Mouse (Mus musculus) heart, postnatal 0 days (tissue): Measurements from ENCODE around the gene Aldh3a2. TPM values are rescaled to one million over a fixed set of nuclear protein-coding genes. Genes with fewer than 3 reads are reported as not detected.

Source experiments
- ATAC-seq: fragments of 200-750 bp; cut with Nextera tagmentation; 2 replicates; pipeline ENCODE4 v1.8.0; 2017; ENCODE audit warnings: low read depth, moderate number of reproducible peaks, moderate library complexity; ENCODE audit not compliant: insufficient read depth
- DNase-seq: peaks from one replicate; pipeline ENCODE4 v3.0.0-alpha.2; 2016; ENCODE audit warnings: low spot score
- H3K27ac ChIP-seq: fragments of 300-500 bp; sonication (generic); 2 replicates; pipeline ENCODE4 v1.5.1; 2014; ENCODE audit warnings: low read depth, mild to moderate bottlenecking
- H3K27me3 ChIP-seq: fragments of 300-500 bp; sonication (generic); 2 replicates; pipeline ENCODE4 v1.6.1; 2014; ENCODE audit warnings: low read length, mixed read lengths; ENCODE audit not compliant: control insufficient read depth, insufficient read depth
- H3K36me3 ChIP-seq: fragments of 300-500 bp; sonication (generic); replicated peaks from 2 replicates; pipeline ENCODE4 v1.6.1; 2014; ENCODE audit warnings: low read length, mixed read lengths; ENCODE audit not compliant: control insufficient read depth, insufficient read depth
- H3K4me1 ChIP-seq: fragments of 300-500 bp; sonication (generic); 2 replicates; pipeline ENCODE4 v1.6.1; 2014; ENCODE audit warnings: antibody characterized with exemption; ENCODE audit not compliant: control insufficient read depth, insufficient read depth
- H3K4me2 ChIP-seq: fragments of 300-500 bp; sonication (generic); 2 replicates; pipeline ENCODE4 v1.6.1; 2014; ENCODE audit warnings: low read depth, mild to moderate bottlenecking, low read length, moderate library complexity
- H3K4me3 ChIP-seq: fragments of 300-500 bp; sonication (generic); 2 replicates; pipeline ENCODE4 v1.5.1; 2014; ENCODE audit warnings: low read depth, low read length
- H3K9ac ChIP-seq: fragments of 300-500 bp; sonication (generic); replicated peaks from 2 replicates; pipeline ENCODE4 v1.6.1; 2014; ENCODE audit warnings: low read depth, low read length, mixed read lengths
- H3K9me3 ChIP-seq: fragments of 300-500 bp; sonication (generic); replicated peaks from 2 replicates; pipeline ENCODE4 v1.6.1; 2016; ENCODE audit warnings: low read length; ENCODE audit not compliant: control insufficient read depth
- CTCF ChIP-seq: IDR thresholded peaks from 2 replicates; pipeline ENCODE4 v1.5.1; 2016; ENCODE audit warnings: antibody characterized with exemption, control low read depth, low read depth
- EP300 ChIP-seq: IDR thresholded peaks from 2 replicates; pipeline ENCODE4 v1.6.1; 2016; ENCODE audit warnings: antibody characterized with exemption, low read depth
- WGBS: fragments of 180-500 bp; shearing (Covaris S2); extraction: QIAGEN DNeasy Blood & Tissue Kit; methylation state at CpG from one replicate; pipeline ENCODE4 v1.1.7; 2014; 5-methylcytosine and 5-hydroxymethylcytosine counted together
- polyA plus RNA-seq: library from polyadenylated mRNA; unstranded; fragments of >200 nt; fragmentation: Nextera tagmentation; extraction: Ambion mirVana; gene quantifications from 2 replicates; pipeline ENCODE4 v1.2.1, GENCODE M21; 2015
- total RNA-seq: library from RNA; depleted of rRNA; stranded (reverse); fragments of >200 nt; gene quantifications from 2 replicates; pipeline ENCODE4 v1.2.3, GENCODE M21; 2014; ENCODE audit warnings: low replicate concordance

Aldh3a2 gene
- total and polyA plus RNA-seq, 2 experiments from 2014 or later: 29.1 to 36.0 TPM

DNA sequence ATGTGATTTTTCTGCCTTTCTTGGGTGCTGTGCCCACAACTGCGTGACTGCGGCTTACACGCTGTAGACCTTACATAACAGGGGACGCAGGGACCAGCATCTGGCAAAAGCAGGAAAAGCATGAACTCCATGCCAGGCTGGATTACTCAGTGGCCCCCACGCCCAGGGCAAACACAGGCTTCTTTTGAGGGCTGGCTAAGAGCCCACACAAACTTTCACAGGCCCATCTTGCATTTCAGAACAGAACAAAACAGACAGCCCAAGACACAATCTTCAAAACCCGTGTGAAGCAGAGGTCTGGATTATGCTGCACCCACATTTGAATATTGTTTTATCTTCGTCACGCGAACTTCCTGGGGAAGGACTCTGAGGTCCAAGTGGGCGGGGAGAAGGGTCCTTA lies 58.9 kb downstream of the Aldh3a2 start:
- Histone ChIP-seq H3K27me3 (peaks cover 29% of the 10 kb centered on the region), H3K4me2 (no peak overlapping the region), H3K27ac (peak overlapping the region; percentile 61; the same call in 1 of the 2 replicates), H3K36me3 (no peaks in the 10 kb centered on the region), H3K4me3 (no peak overlapping the region), H3K9ac (no peak overlapping the region), H3K9me3 (no peaks in the 10 kb centered on the region), H3K4me1 (peaks cover 11% of the 10 kb centered on the region)
- 0 out of 2 replicates have a peak, but pooled peaks have one; percentile 1 for ATAC-seq
- no peak for TF ChIP-seq CTCF
- TF ChIP-seq EP300: no peak
- DNase-seq: no peak
- 67% methylated on average over 10 of the region's 10 CpGs for WGBS

GRCm38 (mm10) chr11:61207487-61208246 lies 59.6 kb downstream of the Aldh3a2 start, which contains the start of gene Aldh3a1:
TSS of gene Aldh3a1 (plus strand) at chr11:61207537.
- H3K27me3 ChIP-seq: peaks cover 23% of the 10 kb centered on the region
- H3K9me3 ChIP-seq: no peaks in the 10 kb centered on the region
- no peak within 1 kb of the TSS for H3K4me3 ChIP-seq
- peak; percentile 70 for DNase-seq
- peaks cover 11% of the 10 kb centered on the region for H3K4me1 ChIP-seq
- H3K9ac ChIP-seq: no peak within 1 kb of the TSS
- no peak for TF ChIP-seq EP300
- no peak for TF ChIP-seq CTCF
- H3K27ac ChIP-seq: peak within 1 kb of the TSS; percentile 61
- WGBS: 25% methylated on average over 10 of the region's 10 CpGs
- peak; percentile 73 for ATAC-seq
- no peak within 1 kb of the TSS; the same call in 1 of the 2 replicates for H3K4me2 ChIP-seq
- H3K36me3 ChIP-seq: no peaks in the 10 kb centered on the region

GRCm38 (mm10) chr11:61206136-61206535 lies 61.1 kb downstream of the Aldh3a2 start:
- no peak overlapping the region for H3K4me2 ChIP-seq
- DNase-seq: no peak
- no peak overlapping the region for H3K4me3 ChIP-seq
- H3K27me3 ChIP-seq: peaks cover 7% of the 10 kb centered on the region; the same call in 1 of the 2 replicates
- no peak for ATAC-seq
- H3K4me1 ChIP-seq: peaks cover 11% of the 10 kb centered on the region
- H3K9me3 ChIP-seq: no peaks in the 10 kb centered on the region
- TF ChIP-seq CTCF (no peak), EP300 (no peak)
- H3K9ac ChIP-seq: no peak overlapping the region
- WGBS: 96% methylated on average over 3 of the region's 3 CpGs
- H3K36me3 ChIP-seq: no peaks in the 10 kb centered on the region
- H3K27ac ChIP-seq: no peak overlapping the region

GRCm38 (mm10) chr11:61205167-61205950 lies 61.9 kb downstream of the Aldh3a2 start:
- H3K4me1 ChIP-seq: peaks cover 11% of the 10 kb centered on the region
- H3K4me3 ChIP-seq: no peak overlapping the region
- ATAC-seq (no peak), DNase-seq (no peak)
- TF ChIP-seq CTCF: no peak
- TF ChIP-seq EP300: no peak
- no peaks in the 10 kb centered on the region for H3K9me3 ChIP-seq
- 85% methylated on average over 10 of the region's 10 CpGs for WGBS
- no peak overlapping the region for H3K27ac ChIP-seq
- H3K27me3 ChIP-seq: peaks cover 7% of the 10 kb centered on the region; the same call in 1 of the 2 replicates
- H3K36me3 ChIP-seq: no peaks in the 10 kb centered on the region
- H3K9ac ChIP-seq: no peak overlapping the region
- H3K4me2 ChIP-seq: no peak overlapping the region

- Histone ChIP-seq H3K4me1 (peaks cover under 1% of the 10 kb centered on the region; the same call in 1 of the 2 replicates), H3K4me2 (no peak overlapping the region), H3K36me3 (no peaks in the 10 kb centered on the region), H3K4me3 (no peak overlapping the region), H3K9me3 (no peaks in the 10 kb centered on the region), H3K27me3 (no peaks in the 10 kb centered on the region), H3K27ac (no peak overlapping the region), H3K9ac (no peak overlapping the region)
- 70% methylated on average over 2 of the region's 2 CpGs for WGBS
- ATAC-seq (no peak), DNase-seq (no peak)
- no peak for TF ChIP-seq EP300
- no peak for TF ChIP-seq CTCF
Measured at GRCm38 (mm10) chr11:61202810-61203209, 64.5 kb downstream of the Aldh3a2 start.
